Mouse (Mus musculus) kidney, adult 8-10 months (tissue): Measurements from ENCODE around the gene Rgs5.

Source experiments
- DNase-seq, 2 experiments: peaks; one replicate each; pipeline ENCODE4 v3.0.0; 2022

Gene Rgs5

GRCm38 (mm10) chr1:169655256-169655655 is at the start of gene Rgs5:
TSS of gene Rgs5 (plus strand) at chr1:169655501.
- peak in 1 of 2 experiments; percentile 7 for DNase-seq

- DNase-seq: no peak
Observed at GRCm38 (mm10) chr1:169606164-169606563, 49.1 kb upstream of the Rgs5 start.

GRCm38 (mm10) chr1:169629738-169630137 is 25.6 kb upstream of the Rgs5 start:
- no peak for DNase-seq

- DNase-seq: no peak
Observed at GRCm38 (mm10) chr1:169637251-169637750, 18.0 kb upstream of the Rgs5 start.

GRCm38 (mm10) chr1:169644884-169645653 is 10.2 kb upstream of the Rgs5 start:
- no peak for DNase-seq

- DNase-seq: peak in 1 of 2 experiments; percentile 6
Observed at GRCm38 (mm10) chr1:169659479-169659878, 4.2 kb downstream of the Rgs5 start.

GRCm38 (mm10) chr1:169667328-169667727 is 12.0 kb downstream of the Rgs5 start:
- no peak for DNase-seq

- no peak for DNase-seq
Observed at GRCm38 (mm10) chr1:169670705-169671104, 15.4 kb downstream of the Rgs5 start.

- no peak for DNase-seq
Observed at GRCm38 (mm10) chr1:169671801-169672200, 16.5 kb downstream of the Rgs5 start.

- DNase-seq: no peak
Observed at GRCm38 (mm10) chr1:169672272-169672671, 17.0 kb downstream of the Rgs5 start.

GRCm38 (mm10) chr1:169674116-169674515 is 18.8 kb downstream of the Rgs5 start:
- DNase-seq: no peak

- no peak for DNase-seq
Observed at GRCm38 (mm10) chr1:169676751-169677150, 21.4 kb downstream of the Rgs5 start.

- no peak for DNase-seq
Observed at GRCm38 (mm10) chr1:169680455-169681208, 25.3 kb downstream of the Rgs5 start.

- no peak for DNase-seq
Observed at GRCm38 (mm10) chr1:169682775-169683497, 27.6 kb downstream of the Rgs5 start.

- peak; percentile 5 to 29 for DNase-seq
Observed at GRCm38 (mm10) chr1:169685257-169685656, 30.0 kb downstream of the Rgs5 start.

GRCm38 (mm10) chr1:169693040-169693439 is 37.7 kb downstream of the Rgs5 start:
- no peak for DNase-seq

- DNase-seq: no peak
Observed at GRCm38 (mm10) chr1:169693537-169693936, 38.2 kb downstream of the Rgs5 start.

GRCm38 (mm10) chr1:169695356-169695755 is 40.1 kb downstream of the Rgs5 start:
- DNase-seq: no peak

GRCm38 (mm10) chr1:169697236-169697635 is 41.9 kb downstream of the Rgs5 start:
- DNase-seq: no peak

GRCm38 (mm10) chr1:169699184-169699583 is 43.9 kb downstream of the Rgs5 start:
- no peak for DNase-seq

- DNase-seq: no peak
Observed at GRCm38 (mm10) chr1:169704395-169705087, 49.2 kb downstream of the Rgs5 start.

- no peak for DNase-seq
Observed at GRCm38 (mm10) chr1:169721836-169722235, 66.5 kb downstream of the Rgs5 start.

- no peak for DNase-seq
Observed at GRCm38 (mm10) chr1:169726319-169726718, 71.0 kb downstream of the Rgs5 start.
